Comparison of ENCODE assay signal across 13 mouse cellular contexts in the genomic region with DNA sequence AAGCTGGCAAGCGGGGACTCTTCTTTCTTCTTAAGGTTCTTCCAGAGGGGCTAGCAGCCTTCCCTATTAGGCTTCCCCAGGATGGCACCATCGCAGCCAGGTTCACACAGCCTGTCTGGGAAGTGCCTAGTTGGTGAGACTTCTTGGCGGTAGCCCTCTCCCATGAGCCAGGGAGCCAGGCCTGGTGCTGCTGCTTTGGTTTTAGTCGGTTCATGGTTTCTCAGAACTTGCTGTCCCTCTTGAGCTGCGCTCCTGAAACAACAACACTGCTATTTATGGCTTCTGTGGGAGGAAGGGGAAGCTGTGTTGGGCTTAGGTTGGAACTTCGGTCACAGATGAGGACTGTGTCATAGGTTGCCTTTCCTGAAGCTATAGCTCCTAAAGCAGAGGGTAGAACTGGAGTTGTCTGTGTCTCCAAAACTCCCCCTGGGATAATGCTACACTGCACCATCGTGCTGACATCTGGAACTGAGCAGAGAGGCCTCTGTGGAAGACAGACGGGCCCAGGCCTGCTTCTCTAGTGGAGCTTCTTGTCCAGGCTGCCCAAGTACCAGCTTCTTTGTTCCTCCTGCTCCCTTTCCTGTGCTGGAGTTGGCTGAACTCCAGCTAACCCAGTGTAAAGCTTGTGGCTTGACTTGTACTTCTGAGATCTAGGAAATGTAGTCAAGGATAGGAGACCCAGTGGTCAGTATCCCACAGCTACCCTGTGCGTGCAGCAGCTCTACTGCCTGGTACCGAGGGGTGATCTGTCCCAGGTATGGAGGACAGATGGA. TPM values are rescaled to one million over a fixed set of nuclear protein-coding genes. Genes with fewer than 3 reads are reported as not detected.
DNase-seq lines count a peak whose midpoint lies in the region; ATAC-seq lines count a peak whose summit lies in the region.
"Had no signal": no experiment of that assay in that cellular context is flagged by ENCODE, and none has a peak within 500 bp of the region (broad histone marks: within the 10 kb centered on the region; RNA-seq: fewer than 3 reads in every experiment).

No protein-coding gene starts in this region.

- peaks cover 18% of the 10 kb centered on the region for H3K4me1 ChIP-seq in embryonic facial prominence, embryonic 13.5 days
- peaks cover 19% of the 10 kb centered on the region for H3K4me1 ChIP-seq in embryonic facial prominence, embryonic 10.5 days
- peaks cover 5% of the 10 kb centered on the region; the same call in 1 of the 2 replicates for H3K4me1 ChIP-seq in kidney, embryonic 14.5 days (ENCODE audit: control insufficient read depth, insufficient read depth, low read length)
- H3K4me1 ChIP-seq in midbrain, embryonic 13.5 days (replicated peaks), result peaks cover 19% of the 10 kb centered on the region
- peaks cover 15% of the 10 kb centered on the region; the same call in 1 of the 2 replicates for H3K4me1 ChIP-seq in midbrain, embryonic 16.5 days (ENCODE audit: control insufficient read depth, insufficient read depth, low read length)

- H3K27me3 ChIP-seq in embryonic facial prominence, embryonic 13.5 days, result no peaks in the 10 kb centered on the region
- no peaks in the 10 kb centered on the region for H3K27me3 ChIP-seq in embryonic facial prominence, embryonic 10.5 days (replicated peaks; ENCODE audit: low read depth, poor library complexity, severe bottlenecking)
- no peaks in the 10 kb centered on the region for H3K27me3 ChIP-seq in kidney, embryonic 14.5 days (ENCODE audit: control insufficient read depth, insufficient read depth, low read length)
- no peaks in the 10 kb centered on the region for H3K27me3 ChIP-seq in midbrain, embryonic 13.5 days
- H3K27me3 ChIP-seq in midbrain, embryonic 16.5 days (ENCODE audit: control insufficient read depth, insufficient read depth, low read depth, low read length), result no peaks in the 10 kb centered on the region
- H3K27me3 ChIP-seq: midbrain, embryonic 12.5 days had no signal

- H3K9me3 ChIP-seq in embryonic facial prominence, embryonic 13.5 days, result no peaks in the 10 kb centered on the region
- H3K9me3 ChIP-seq in embryonic facial prominence, embryonic 10.5 days, result no peaks in the 10 kb centered on the region
- H3K9me3 ChIP-seq in kidney, embryonic 14.5 days (ENCODE audit: control insufficient read depth, low read length), result no peaks in the 10 kb centered on the region
- H3K9me3 ChIP-seq in midbrain, embryonic 13.5 days, result no peaks in the 10 kb centered on the region
- H3K9me3 ChIP-seq in midbrain, embryonic 16.5 days (replicated peaks; ENCODE audit: control insufficient read depth, low read length, poor library complexity, severe bottlenecking), result no peaks in the 10 kb centered on the region
- H3K9me3 ChIP-seq: midbrain, embryonic 12.5 days had no signal

- peak overlapping the region; percentile 56; the same call in 1 of the 2 replicates for H3K27ac ChIP-seq in embryonic facial prominence, embryonic 13.5 days
- no peak overlapping the region for H3K27ac ChIP-seq in embryonic facial prominence, embryonic 10.5 days (replicated peaks)
- 0 out of 2 replicates have a peak overlapping the region, but pooled peaks have one; percentile 24 for H3K27ac ChIP-seq in kidney, embryonic 14.5 days (ENCODE audit: low read depth, low read length)
- 0 out of 2 replicates have a peak overlapping the region, but pooled peaks have one; percentile 4 for H3K27ac ChIP-seq in midbrain, embryonic 13.5 days
- no peak overlapping the region for H3K27ac ChIP-seq in midbrain, embryonic 16.5 days (ENCODE audit: low read length)
- H3K27ac ChIP-seq: midbrain, embryonic 12.5 days had no signal

- H3K9ac ChIP-seq in embryonic facial prominence, embryonic 13.5 days, result peak overlapping the region; percentile 12; the same call in 1 of the 2 replicates
- no peak overlapping the region for H3K9ac ChIP-seq in kidney, embryonic 14.5 days (ENCODE audit: low read depth, low read length)
- no peak overlapping the region for H3K9ac ChIP-seq in midbrain, embryonic 13.5 days (replicated peaks)
- H3K9ac ChIP-seq in midbrain, embryonic 16.5 days (ENCODE audit: low read depth, low read length), result no peak overlapping the region
- H3K9ac ChIP-seq: midbrain, embryonic 12.5 days had no signal

- WGBS in embryonic facial prominence, embryonic 13.5 days, result 78% methylated on average over 10 of the region's 10 CpGs
- 88% methylated on average over 10 of the region's 10 CpGs for whole genome bisulfite sequencing in embryonic facial prominence, embryonic 10.5 days
- 87% methylated on average over 10 of the region's 10 CpGs for WGBS in kidney, embryonic 14.5 days
- WGBS in midbrain, embryonic 13.5 days, result 90% methylated on average over 10 of the region's 10 CpGs
- 93% methylated on average over 10 of the region's 10 CpGs for WGBS in midbrain, embryonic 16.5 days

- no peak for ATAC-seq in embryonic facial prominence, embryonic 13.5 days (ENCODE audit: insufficient number of reproducible peaks, insufficient read depth, low FRiP score, low TSS enrichment, low read depth)
- ATAC-seq in kidney, embryonic 14.5 days (ENCODE audit: low FRiP score, low TSS enrichment), result no peak
- ATAC-seq in midbrain, embryonic 13.5 days, result no peak
- ATAC-seq in midbrain, embryonic 16.5 days, result no peak

- no peak overlapping the region for H3K4me2 ChIP-seq in embryonic facial prominence, embryonic 13.5 days
- H3K4me2 ChIP-seq in kidney, embryonic 14.5 days (replicated peaks; ENCODE audit: low read depth, low read length), result no peak overlapping the region
- no peak overlapping the region for H3K4me2 ChIP-seq in midbrain, embryonic 13.5 days (replicated peaks)
- no peak overlapping the region for H3K4me2 ChIP-seq in midbrain, embryonic 16.5 days (ENCODE audit: low read length)
- H3K4me2 ChIP-seq: midbrain, embryonic 12.5 days had no signal

- peaks cover 82% of the 10 kb centered on the region for H3K36me3 ChIP-seq in embryonic facial prominence, embryonic 13.5 days
- H3K36me3 ChIP-seq in embryonic facial prominence, embryonic 10.5 days (replicated peaks), result peaks cover 83% of the 10 kb centered on the region
- peaks cover 77% of the 10 kb centered on the region for H3K36me3 ChIP-seq in kidney, embryonic 14.5 days (ENCODE audit: control insufficient read depth, insufficient read depth, low read length)
- H3K36me3 ChIP-seq in midbrain, embryonic 13.5 days, result peaks cover 76% of the 10 kb centered on the region
- H3K36me3 ChIP-seq in midbrain, embryonic 16.5 days (ENCODE audit: control insufficient read depth, insufficient read depth, low read length), result peaks cover 21% of the 10 kb centered on the region

- DNase-seq in embryonic facial prominence, embryonic 10.5 days (ENCODE audit: low spot score), result no peak
- no peak for DNase-seq in kidney, adult 8-10 months
- no peak for DNase-seq in ovary, postnatal 10 days (ENCODE audit: low spot score)
- no peak for DNase-seq in cerebellum, postnatal 36 days
- DNase-seq: cerebellum, adult 8-10 months; gastrocnemius, postnatal 14 days; kidney, postnatal 25 days; thymus, postnatal 36 days had no signal

- H3K4me3 ChIP-seq in embryonic facial prominence, embryonic 13.5 days, result no peak overlapping the region
- no peak overlapping the region for H3K4me3 ChIP-seq in embryonic facial prominence, embryonic 10.5 days
- no peak overlapping the region for H3K4me3 ChIP-seq in kidney, embryonic 14.5 days (ENCODE audit: low read length)
- H3K4me3 ChIP-seq in midbrain, embryonic 13.5 days (replicated peaks), result no peak overlapping the region
- no peak overlapping the region for H3K4me3 ChIP-seq in midbrain, embryonic 16.5 days (ENCODE audit: low read depth, low read length)
- H3K4me3 ChIP-seq: midbrain, embryonic 12.5 days had no signal

RNA-seq across cellular contexts. Expression of a gene that starts 2.4 kb away (rescaled TPM):
- polyA plus RNA-seq in embryonic facial prominence, embryonic 13.5 days (2015; fragmentation: Nextera tagmentation; extraction: Ambion mirVana), result 179 and 185 TPM in 2 replicates
- 139 and 151 TPM in 2 replicates for polyA plus RNA-seq in embryonic facial prominence, embryonic 10.5 days (2016; fragmentation: Nextera tagmentation; extraction: Ambion mirVana)
- polyA plus RNA-seq in kidney, embryonic 14.5 days (2014; fragmentation: Nextera tagmentation; extraction: Ambion mirVana), result 153 and 160 TPM in 2 replicates
- polyA plus RNA-seq in midbrain, embryonic 13.5 days (2015; fragmentation: Nextera tagmentation; extraction: Ambion mirVana), result 130 and 131 TPM in 2 replicates
- 117 and 119 TPM in 2 replicates for polyA plus RNA-seq in midbrain, embryonic 16.5 days (2015; fragmentation: Nextera tagmentation; extraction: Ambion mirVana)

RNA-seq across cellular contexts. Expression of a gene that starts 27.9 kb away (rescaled TPM):
- polyA plus RNA-seq in embryonic facial prominence, embryonic 13.5 days (2015; fragmentation: Nextera tagmentation; extraction: Ambion mirVana), result 67.6 and 68.4 TPM in 2 replicates
- polyA plus RNA-seq in embryonic facial prominence, embryonic 10.5 days (2016; fragmentation: Nextera tagmentation; extraction: Ambion mirVana), result 45.3 and 45.8 TPM in 2 replicates
- polyA plus RNA-seq in kidney, embryonic 14.5 days (2014; fragmentation: Nextera tagmentation; extraction: Ambion mirVana), result 45.6 and 61.3 TPM in 2 replicates
- 79.1 and 85.4 TPM in 2 replicates for polyA plus RNA-seq in midbrain, embryonic 13.5 days (2015; fragmentation: Nextera tagmentation; extraction: Ambion mirVana)
- 75.1 and 78.8 TPM in 2 replicates for polyA plus RNA-seq in midbrain, embryonic 16.5 days (2015; fragmentation: Nextera tagmentation; extraction: Ambion mirVana)

RNA-seq across cellular contexts. Expression of a gene that starts 50.1 kb away (rescaled TPM):
- 87.7 and 95.2 TPM in 2 replicates for polyA plus RNA-seq in embryonic facial prominence, embryonic 13.5 days (2015; fragmentation: Nextera tagmentation; extraction: Ambion mirVana)
- 64.9 and 72.0 TPM in 2 replicates for polyA plus RNA-seq in embryonic facial prominence, embryonic 10.5 days (2016; fragmentation: Nextera tagmentation; extraction: Ambion mirVana)
- polyA plus RNA-seq in kidney, embryonic 14.5 days (2014; fragmentation: Nextera tagmentation; extraction: Ambion mirVana), result 54.0 and 89.2 TPM in 2 replicates
- polyA plus RNA-seq in midbrain, embryonic 13.5 days (2015; fragmentation: Nextera tagmentation; extraction: Ambion mirVana), result 100 and 101 TPM in 2 replicates
- 118 and 126 TPM in 2 replicates for polyA plus RNA-seq in midbrain, embryonic 16.5 days (2015; fragmentation: Nextera tagmentation; extraction: Ambion mirVana)

RNA-seq across cellular contexts. Expression of a gene that starts 56.0 kb away (rescaled TPM):
- polyA plus RNA-seq in embryonic facial prominence, embryonic 13.5 days (2015; fragmentation: Nextera tagmentation; extraction: Ambion mirVana), result 40.2 and 41.5 TPM in 2 replicates
- 44.0 and 46.2 TPM in 2 replicates for polyA plus RNA-seq in embryonic facial prominence, embryonic 10.5 days (2016; fragmentation: Nextera tagmentation; extraction: Ambion mirVana)
- polyA plus RNA-seq in kidney, embryonic 14.5 days (2014; fragmentation: Nextera tagmentation; extraction: Ambion mirVana), result 37.2 and 39.7 TPM in 2 replicates
- polyA plus RNA-seq in midbrain, embryonic 13.5 days (2015; fragmentation: Nextera tagmentation; extraction: Ambion mirVana), result 45.8 and 46.2 TPM in 2 replicates
- 54.9 and 63.3 TPM in 2 replicates for polyA plus RNA-seq in midbrain, embryonic 16.5 days (2015; fragmentation: Nextera tagmentation; extraction: Ambion mirVana)

Comparison
In these comparisons a context has a peak if more than half of its experiments do, and no peak if none do; other contexts are left out.
1. H3K27ac ChIP-seq: peak in embryonic facial prominence, embryonic 13.5 days (single experiment), kidney, embryonic 14.5 days (single experiment) and midbrain, embryonic 13.5 days (single experiment); none in embryonic facial prominence, embryonic 10.5 days (single experiment) and midbrain, embryonic 16.5 days (single experiment).